Mouse (Mus musculus) neural tube, embryonic 12.5 days (tissue): ENCODE measurements around the gene Mog. TPM values are rescaled to one million over a fixed set of nuclear protein-coding genes. Genes with fewer than 3 reads are reported as not detected.

Experiments
- ATAC-seq: fragments of 200-750 bp; cut with Nextera tagmentation; 2 replicates; pipeline ENCODE4 v1.8.0; 2017; ENCODE audit warnings: low read depth, mild to moderate bottlenecking, moderate TSS enrichment, moderate library complexity; ENCODE audit not compliant: low FRiP score
- H3K27ac ChIP-seq: fragments of 300-500 bp; sonication (generic); 2 replicates; pipeline ENCODE4 v1.5.1; 2016
- H3K27me3 ChIP-seq: fragments of 300-500 bp; sonication (generic); replicated peaks from 2 replicates; pipeline ENCODE4 v1.6.1; 2016; ENCODE audit warnings: mild to moderate bottlenecking
- H3K36me3 ChIP-seq: fragments of 300-500 bp; sonication (generic); 2 replicates; pipeline ENCODE4 v1.6.1; 2016; ENCODE audit warnings: mild to moderate bottlenecking
- H3K4me1 ChIP-seq: fragments of 300-500 bp; sonication (generic); 2 replicates; pipeline ENCODE4 v1.6.1; 2016
- H3K4me2 ChIP-seq: fragments of 300-500 bp; sonication (generic); replicated peaks from 2 replicates; pipeline ENCODE4 v1.6.1; 2016; ENCODE audit warnings: mild to moderate bottlenecking
- H3K4me3 ChIP-seq: fragments of 300-500 bp; sonication (generic); 2 replicates; pipeline ENCODE4 v1.5.1; 2016
- H3K9ac ChIP-seq: fragments of 300-500 bp; sonication (generic); 2 replicates; pipeline ENCODE4 v1.6.1; 2016; ENCODE audit warnings: mild to moderate bottlenecking
- H3K9me3 ChIP-seq: fragments of 300-500 bp; sonication (generic); 2 replicates; pipeline ENCODE4 v1.6.1; 2016; ENCODE audit warnings: mild to moderate bottlenecking
- WGBS: fragments of 180-500 bp; shearing (Covaris S2); methylation state at CpG from one replicate; pipeline ENCODE4 v1.1.7; 2016; 5-methylcytosine and 5-hydroxymethylcytosine counted together
- polyA plus RNA-seq: library from polyadenylated mRNA; unstranded; fragments of >200 nt; fragmentation: Nextera tagmentation; extraction: Ambion mirVana; gene quantifications from 2 replicates; pipeline ENCODE4 v1.2.1, GENCODE M21; 2016

The Mog gene
- 1.0 and 1.3 TPM in 2 replicates for polyA plus RNA-seq

- ATAC-seq, result no peak
- H3K4me3 ChIP-seq, result no peak within 1 kb of the TSS
- WGBS, result 76% methylated on average over 9 of the region's 9 CpGs
- no peak within 1 kb of the TSS for H3K9ac ChIP-seq
- H3K9me3 ChIP-seq, result no peaks in the 10 kb centered on the region
- no peaks in the 10 kb centered on the region for H3K27me3 ChIP-seq
- no peaks in the 10 kb centered on the region for H3K36me3 ChIP-seq
- no peaks in the 10 kb centered on the region for H3K4me1 ChIP-seq
- no peak within 1 kb of the TSS for H3K27ac ChIP-seq
- H3K4me2 ChIP-seq, result no peak within 1 kb of the TSS
Measured at GRCm38 (mm10) chr17:37022628-37023576, at the start of gene Mog. TSS of gene Mog (minus strand) at chr17:37023398.

- Histone ChIP-seq H3K9ac (no peak overlapping the region), H3K4me1 (no peaks in the 10 kb centered on the region; the same call in 1 of the 2 replicates), H3K4me2 (no peak overlapping the region), H3K27ac (no peak overlapping the region), H3K9me3 (no peaks in the 10 kb centered on the region), H3K4me3 (no peak overlapping the region), H3K27me3 (no peaks in the 10 kb centered on the region), H3K36me3 (peaks cover 86% of the 10 kb centered on the region)
- WGBS, result 43% methylated on average over 11 of the region's 11 CpGs
- ATAC-seq, result no peak
Measured at GRCm38 (mm10) chr17:37072730-37073276, 49.6 kb upstream of the Mog start.

- Histone ChIP-seq H3K4me2 (no peak overlapping the region), H3K4me3 (no peak overlapping the region), H3K27ac (no peak overlapping the region), H3K9me3 (no peaks in the 10 kb centered on the region), H3K4me1 (no peaks in the 10 kb centered on the region; the same call in 1 of the 2 replicates), H3K9ac (no peak overlapping the region), H3K36me3 (peaks cover 92% of the 10 kb centered on the region), H3K27me3 (no peaks in the 10 kb centered on the region)
- ATAC-seq, result 0 out of 2 replicates have a peak, but pooled peaks have one; percentile 37
- WGBS, result 72% methylated on average over 12 of the region's 12 CpGs
Measured at GRCm38 (mm10) chr17:37072080-37072729, 49.0 kb upstream of the Mog start.

GRCm38 (mm10) chr17:37070121-37070520 lies 46.9 kb upstream of the Mog start:
- peaks cover 95% of the 10 kb centered on the region for H3K36me3 ChIP-seq
- WGBS, result 93% methylated on average over 8 of the region's 8 CpGs
- ATAC-seq, result no peak

GRCm38 (mm10) chr17:37067861-37068260 lies 44.7 kb upstream of the Mog start:
- WGBS, result 92% methylated on average over 1 of the region's 1 CpGs
- Histone ChIP-seq H3K9ac (no peak overlapping the region), H3K9me3 (no peaks in the 10 kb centered on the region), H3K4me2 (no peak overlapping the region), H3K27me3 (no peaks in the 10 kb centered on the region), H3K4me1 (no peaks in the 10 kb centered on the region; the same call in 1 of the 2 replicates), H3K36me3 (peaks cover 97% of the 10 kb centered on the region), H3K4me3 (no peak overlapping the region), H3K27ac (no peak overlapping the region)
- ATAC-seq, result no peak

More at GRCm38 (mm10) chr17:37070121-37070520, 46.9 kb upstream of the Mog start:
- Histone ChIP-seq H3K4me2 (no peak overlapping the region), H3K9ac (no peak overlapping the region), H3K27me3 (no peaks in the 10 kb centered on the region), H3K9me3 (no peaks in the 10 kb centered on the region), H3K4me3 (no peak overlapping the region), H3K4me1 (no peaks in the 10 kb centered on the region; the same call in 1 of the 2 replicates), H3K27ac (no peak overlapping the region)

GRCm38 (mm10) chr17:37065993-37066392 lies 42.8 kb upstream of the Mog start:
- 98% methylated on average over 2 of the region's 2 CpGs for WGBS
- Histone ChIP-seq H3K36me3 (peaks cover 95% of the 10 kb centered on the region), H3K4me3 (no peak overlapping the region)

GRCm38 (mm10) chr17:37063686-37064495 lies 40.7 kb upstream of the Mog start:
- H3K9ac ChIP-seq, result no peak overlapping the region
- no peak for ATAC-seq
- H3K9me3 ChIP-seq, result no peaks in the 10 kb centered on the region
- WGBS, result 91% methylated on average over 11 of the region's 11 CpGs
- H3K4me3 ChIP-seq, result no peak overlapping the region
- H3K4me1 ChIP-seq, result no peaks in the 10 kb centered on the region
- no peak overlapping the region for H3K27ac ChIP-seq
- H3K27me3 ChIP-seq, result no peaks in the 10 kb centered on the region
- H3K4me2 ChIP-seq, result no peak overlapping the region
- H3K36me3 ChIP-seq, result peaks cover 89% of the 10 kb centered on the region

More at GRCm38 (mm10) chr17:37065993-37066392, 42.8 kb upstream of the Mog start:
- no peak for ATAC-seq
- Histone ChIP-seq H3K27me3 (no peaks in the 10 kb centered on the region), H3K27ac (no peak overlapping the region), H3K9ac (no peak overlapping the region), H3K4me2 (no peak overlapping the region), H3K4me1 (no peaks in the 10 kb centered on the region), H3K9me3 (no peaks in the 10 kb centered on the region)

- Histone ChIP-seq H3K4me3 (no peak overlapping the region), H3K36me3 (peaks cover 84% of the 10 kb centered on the region), H3K9me3 (no peaks in the 10 kb centered on the region), H3K4me1 (no peaks in the 10 kb centered on the region), H3K4me2 (no peak overlapping the region), H3K9ac (no peak overlapping the region), H3K27me3 (no peaks in the 10 kb centered on the region), H3K27ac (no peak overlapping the region)
- 88% methylated on average over 10 of the region's 10 CpGs for WGBS
- ATAC-seq, result no peak
Measured at GRCm38 (mm10) chr17:37063063-37063462, 39.9 kb upstream of the Mog start.

- no peak overlapping the region for H3K9ac ChIP-seq
- no peaks in the 10 kb centered on the region for H3K27me3 ChIP-seq
- H3K9me3 ChIP-seq, result no peaks in the 10 kb centered on the region
- no peak overlapping the region for H3K27ac ChIP-seq
- peaks cover 76% of the 10 kb centered on the region for H3K36me3 ChIP-seq
- WGBS, result 94% methylated on average over 10 of the region's 10 CpGs
- no peak overlapping the region for H3K4me2 ChIP-seq
- ATAC-seq, result no peak
- no peaks in the 10 kb centered on the region for H3K4me1 ChIP-seq
- no peak overlapping the region for H3K4me3 ChIP-seq
Measured at GRCm38 (mm10) chr17:37062101-37062641, 39.0 kb upstream of the Mog start.

- no peak overlapping the region for H3K9ac ChIP-seq
- H3K4me2 ChIP-seq, result no peak overlapping the region
- H3K4me1 ChIP-seq, result no peaks in the 10 kb centered on the region
- H3K9me3 ChIP-seq, result no peaks in the 10 kb centered on the region
- H3K36me3 ChIP-seq, result peaks cover 76% of the 10 kb centered on the region
- H3K27me3 ChIP-seq, result no peaks in the 10 kb centered on the region
- ATAC-seq, result no peak
- 82% methylated on average over 3 of the region's 3 CpGs for WGBS
- H3K27ac ChIP-seq, result no peak overlapping the region
- no peak overlapping the region for H3K4me3 ChIP-seq
Measured at GRCm38 (mm10) chr17:37061435-37061834, 38.2 kb upstream of the Mog start.

- H3K27ac ChIP-seq, result no peak overlapping the region
- no peaks in the 10 kb centered on the region for H3K9me3 ChIP-seq
- H3K27me3 ChIP-seq, result no peaks in the 10 kb centered on the region
- H3K4me1 ChIP-seq, result peaks cover 3% of the 10 kb centered on the region
- 92% methylated on average over 6 of the region's 6 CpGs for whole genome bisulfite sequencing
- no peak overlapping the region for H3K4me2 ChIP-seq
- H3K36me3 ChIP-seq, result peaks cover 65% of the 10 kb centered on the region
- no peak for ATAC-seq
- H3K9ac ChIP-seq, result no peak overlapping the region
- no peak overlapping the region for H3K4me3 ChIP-seq
Measured at GRCm38 (mm10) chr17:37056957-37057356, 33.8 kb upstream of the Mog start.
